Mouse (Mus musculus) left cerebral cortex, adult 11 months (tissue): ENCODE measurements around the gene Tlcd2.

ENCODE experiments used
- DNase-seq: peaks from one replicate; pipeline ENCODE4 v3.0.0; 2022; ENCODE audit warnings: low spot score

Tlcd2 gene

GRCm38 (mm10) chr11:75467512-75468215 is 6.1 kb downstream of the Tlcd2 start:
- DNase-seq: no peak

- no peak for DNase-seq
Measured at GRCm38 (mm10) chr11:75468410-75468809, 6.9 kb downstream of the Tlcd2 start.

- no peak for DNase-seq
Measured at GRCm38 (mm10) chr11:75469261-75469660, 7.7 kb downstream of the Tlcd2 start.

DNA sequence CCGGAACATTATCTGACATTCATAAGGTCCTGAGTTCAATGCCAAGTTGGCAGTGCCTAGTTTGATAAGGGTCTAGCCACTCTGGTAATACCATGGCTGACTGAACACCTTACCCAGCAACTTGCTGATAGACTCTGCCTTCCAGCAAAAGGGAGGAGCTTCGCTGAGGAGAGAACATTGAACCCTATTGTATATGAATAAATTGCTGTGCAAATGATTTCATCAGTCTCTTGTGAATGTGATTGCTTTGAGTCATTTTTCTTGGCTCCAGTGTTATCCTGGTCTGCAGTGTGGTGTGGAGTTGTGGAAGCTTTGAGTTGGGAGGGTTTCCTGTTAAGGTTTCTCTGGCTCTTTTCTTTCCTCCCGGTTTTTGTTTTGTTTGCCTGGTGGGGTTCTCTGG is 9.2 kb downstream of the Tlcd2 start:
- no peak for DNase-seq

DNA sequence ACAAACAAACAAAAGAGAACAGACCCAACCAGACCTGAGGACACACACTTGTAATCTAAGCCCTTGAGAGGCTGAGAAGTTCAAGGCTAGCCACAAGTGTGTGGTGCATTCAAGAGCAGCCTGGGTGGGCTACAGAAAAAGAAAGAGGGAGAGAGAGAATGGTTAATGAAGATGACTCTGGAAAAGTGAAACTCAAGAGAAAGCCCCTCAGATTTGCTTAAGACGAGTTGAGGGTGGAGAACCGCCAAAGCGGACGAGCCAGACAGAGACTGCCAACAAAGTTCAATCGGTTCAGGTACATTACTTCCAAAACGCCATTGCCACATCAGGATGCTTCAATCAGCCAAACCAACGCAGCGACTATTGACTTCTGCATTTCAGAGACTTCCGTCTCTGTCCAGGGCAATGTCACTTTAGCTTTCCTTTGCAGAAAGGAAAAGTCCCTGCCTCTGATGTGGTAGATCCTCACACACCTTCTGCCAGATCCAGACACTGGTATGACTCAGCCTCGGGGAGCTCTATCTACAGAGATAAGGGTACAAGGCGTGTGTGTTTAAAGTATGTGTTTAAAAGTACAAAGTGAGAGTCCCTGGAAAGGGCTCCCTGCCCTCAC is 11.1 kb downstream of the Tlcd2 start:
- DNase-seq: no peak

DNA sequence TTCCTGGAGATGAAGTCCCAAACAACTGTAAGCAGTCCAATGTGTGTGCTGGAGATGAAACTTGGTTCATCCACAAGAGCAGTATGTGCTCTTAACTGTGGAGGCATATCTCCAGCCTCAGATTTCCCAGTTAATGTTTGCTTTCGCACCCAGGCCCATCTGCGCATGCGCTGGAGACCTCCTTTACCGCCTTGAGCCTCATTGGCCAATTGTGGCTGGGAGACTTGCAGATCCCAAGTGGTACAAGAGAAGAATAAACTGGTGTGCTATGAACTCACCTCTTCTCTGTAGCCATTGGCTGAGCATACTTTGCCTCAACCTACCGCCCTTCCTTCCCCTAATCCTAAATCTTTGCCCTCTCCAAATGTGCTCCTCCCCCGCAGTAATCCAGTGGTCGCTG is 11.9 kb downstream of the Tlcd2 start:
- no peak for DNase-seq

DNA sequence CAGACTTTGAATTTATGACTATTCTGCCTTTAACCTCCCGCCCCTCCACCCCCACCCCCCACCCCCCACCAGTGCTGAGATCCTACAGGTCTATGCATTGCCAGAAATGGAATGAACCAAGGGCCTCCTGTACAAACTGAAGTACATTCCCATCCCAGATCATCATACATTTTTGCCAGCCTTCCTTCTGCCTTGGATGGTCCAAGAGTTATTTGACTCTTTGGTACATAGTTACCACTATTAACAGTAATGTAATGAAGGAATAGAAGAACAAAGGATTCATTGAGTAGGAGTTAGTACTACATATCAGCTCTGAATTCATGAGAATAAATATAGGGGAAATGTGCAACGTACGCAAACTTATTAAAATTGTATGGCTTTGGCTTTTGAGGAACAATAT is 24.7 kb downstream of the Tlcd2 start:
- no peak for DNase-seq

- peak; percentile 97 for DNase-seq
Measured at GRCm38 (mm10) chr11:75486601-75487285, 25.2 kb downstream of the Tlcd2 start, which contains the start of gene Prpf8. Gene Prpf8, plus strand, starts transcription at chr11:75486816.

- no peak for DNase-seq
Measured at GRCm38 (mm10) chr11:75487496-75487895, 26.0 kb downstream of the Tlcd2 start.

DNA sequence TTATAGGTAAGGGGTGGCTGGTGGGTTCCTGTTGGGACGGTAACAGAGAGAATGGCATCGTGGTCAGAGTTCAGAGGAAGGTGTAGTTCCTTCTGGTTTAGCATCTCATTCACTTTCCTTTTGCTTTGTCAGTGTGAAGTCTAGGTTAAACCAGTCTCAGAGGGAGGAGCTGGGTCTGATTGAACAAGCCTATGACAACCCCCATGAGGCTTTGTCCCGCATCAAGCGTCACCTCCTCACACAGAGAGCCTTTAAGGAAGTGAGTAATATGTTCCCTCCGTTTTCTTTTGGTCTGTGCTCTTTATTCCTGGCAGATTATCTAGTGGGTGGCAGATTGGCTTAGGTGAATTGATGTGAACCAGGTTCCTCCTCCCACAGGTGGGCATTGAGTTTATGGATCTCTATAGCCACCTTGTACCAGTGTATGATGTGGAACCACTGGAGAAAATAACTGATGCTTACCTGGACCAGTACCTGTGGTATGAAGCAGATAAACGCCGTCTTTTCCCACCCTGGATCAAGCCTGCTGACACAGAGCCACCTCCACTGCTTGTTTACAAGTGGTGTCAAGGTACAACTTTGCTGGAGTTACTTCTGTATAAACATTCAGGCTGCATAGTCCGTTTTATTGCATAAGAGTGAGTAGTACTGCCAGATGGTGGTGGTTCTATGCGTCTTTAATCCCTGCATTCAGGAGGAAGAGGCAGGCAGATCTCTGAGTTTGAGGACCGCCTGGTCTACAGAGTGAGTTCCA is 33.0 kb downstream of the Tlcd2 start:
- no peak for DNase-seq

GRCm38 (mm10) chr11:75498126-75498525 is 36.6 kb downstream of the Tlcd2 start:
- DNase-seq: no peak

DNA sequence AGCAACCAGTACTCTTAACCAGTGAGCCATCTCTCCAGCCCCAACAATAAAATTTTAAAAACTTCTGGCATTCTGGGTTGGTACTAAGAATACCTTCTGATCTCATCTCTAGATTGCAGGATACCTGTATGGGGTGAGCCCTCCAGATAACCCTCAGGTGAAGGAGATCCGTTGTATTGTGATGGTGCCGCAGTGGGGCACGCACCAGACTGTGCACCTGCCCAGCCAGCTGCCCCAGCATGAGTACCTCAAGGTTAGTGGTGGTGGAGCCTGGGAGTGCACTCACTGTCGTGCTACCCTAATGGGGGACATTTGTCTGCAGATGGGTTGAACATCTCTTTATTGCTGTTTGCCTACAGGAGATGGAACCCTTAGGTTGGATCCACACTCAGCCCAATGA is 46.6 kb downstream of the Tlcd2 start:
- no peak for DNase-seq

- no peak for DNase-seq
Measured at GRCm38 (mm10) chr11:75508904-75509303, 47.4 kb downstream of the Tlcd2 start.

- no peak for DNase-seq
Measured at GRCm38 (mm10) chr11:75509741-75510626, 48.5 kb downstream of the Tlcd2 start, which contains the start of gene Rilp. Gene Rilp, plus strand, starts transcription at chr11:75510094.

- peak; percentile 83 for DNase-seq
Measured at GRCm38 (mm10) chr11:75510627-75510993, 49.1 kb downstream of the Tlcd2 start.

DNA sequence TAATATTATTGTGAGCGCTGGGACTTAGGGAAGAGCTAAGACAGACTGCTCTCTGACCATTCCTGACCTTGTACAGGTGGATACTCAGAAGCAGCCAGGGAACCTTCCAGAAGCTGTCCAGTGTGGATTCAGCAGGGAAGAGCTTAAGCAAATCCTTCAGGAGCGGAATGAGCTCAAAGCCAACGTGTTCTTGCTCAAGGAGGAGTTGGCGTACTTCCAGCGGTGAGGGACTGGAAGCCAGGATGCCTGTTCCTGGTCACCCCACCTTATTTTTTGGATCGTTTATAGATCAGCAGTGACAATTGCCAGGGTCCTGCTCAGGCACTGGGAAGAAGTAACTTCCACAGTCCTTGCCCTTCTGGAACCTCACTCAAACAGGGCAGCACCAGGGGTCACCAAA is 49.7 kb downstream of the Tlcd2 start:
- no peak for DNase-seq

GRCm38 (mm10) chr11:75512301-75513018 is 50.9 kb downstream of the Tlcd2 start:
- DNase-seq: no peak

DNA sequence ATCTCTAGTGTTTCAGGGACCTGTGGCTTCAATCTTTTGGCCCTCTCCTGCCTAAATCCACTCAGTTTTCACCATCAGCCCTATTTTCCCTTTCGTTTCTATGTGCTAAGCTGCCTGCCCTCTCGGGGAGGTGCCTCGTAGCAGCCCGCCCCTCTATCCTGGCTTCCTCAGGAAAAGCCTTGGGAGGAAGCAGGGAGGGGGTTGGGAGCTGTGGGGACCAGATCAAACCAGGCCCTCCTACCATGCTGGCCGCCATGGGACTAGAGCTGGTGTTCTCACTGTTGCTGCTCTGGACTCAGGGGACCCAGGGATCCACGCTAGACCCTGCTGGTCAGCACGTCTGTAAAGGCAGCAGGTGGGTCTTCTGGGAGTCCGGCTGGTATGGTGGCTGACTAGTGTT is 51.8 kb downstream of the Tlcd2 start, which contains the start of gene Scarf1:
Gene Scarf1 (plus strand): TSS at position 205 of the 400 bp plus-strand sequence.
- no peak for DNase-seq

DNA sequence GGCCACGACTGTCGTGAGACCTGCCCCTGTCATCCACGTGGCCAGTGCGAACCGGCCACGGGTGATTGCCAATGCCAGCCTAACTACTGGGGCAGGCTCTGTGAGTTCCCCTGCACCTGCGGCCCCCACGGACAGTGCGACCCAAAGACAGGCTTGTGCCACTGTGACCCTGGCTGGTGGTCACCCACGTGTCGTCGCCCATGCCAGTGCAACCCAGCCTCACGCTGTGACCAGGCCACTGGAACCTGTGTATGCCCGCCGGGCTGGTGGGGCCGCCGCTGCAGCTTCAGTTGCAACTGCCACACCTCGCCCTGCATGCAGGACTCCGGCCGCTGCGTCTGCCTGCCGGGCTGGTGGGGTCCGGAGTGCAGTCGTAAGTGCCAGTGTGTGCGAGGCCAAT is 53.7 kb downstream of the Tlcd2 start:
- no peak for DNase-seq

DNA sequence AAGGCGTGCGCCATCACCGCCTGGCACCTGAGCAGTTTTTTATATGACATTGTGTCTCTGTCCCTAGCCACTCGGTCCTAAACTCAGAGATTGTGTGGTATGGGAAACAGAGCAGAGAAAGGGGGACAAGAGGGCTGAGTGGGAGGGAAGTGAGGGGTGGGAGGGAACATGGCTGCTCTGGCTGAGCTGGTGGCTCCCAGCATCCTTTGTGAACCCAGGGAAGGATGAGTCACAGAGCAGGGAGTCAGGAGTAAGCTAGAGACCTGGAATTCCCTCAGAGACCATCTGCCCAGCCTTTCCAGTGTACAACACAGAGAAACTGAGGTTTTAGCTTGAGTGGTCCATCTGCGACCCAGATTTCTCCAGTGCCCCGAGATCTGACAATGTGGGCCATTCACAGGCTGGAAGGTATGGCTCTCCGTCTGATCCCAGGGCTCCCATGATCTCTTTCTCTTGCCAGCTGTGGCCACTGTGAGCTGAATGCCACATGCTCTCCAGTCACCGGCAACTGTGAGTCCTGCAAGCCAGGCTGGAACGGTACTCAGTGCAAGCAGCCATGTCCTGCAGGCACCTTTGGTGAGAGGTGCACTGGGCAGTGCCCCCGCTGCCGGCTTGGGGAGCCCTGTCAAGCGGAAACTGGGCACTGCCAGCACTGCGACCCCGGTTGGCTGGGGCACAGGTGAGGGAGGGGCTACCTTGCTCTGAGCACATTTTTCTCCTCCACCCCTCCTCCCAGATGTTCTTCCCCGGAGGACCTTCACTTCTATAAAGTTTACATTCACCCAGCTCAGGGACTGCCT is 58.5 kb downstream of the Tlcd2 start:
- no peak for DNase-seq
